Mouse (Mus musculus): ENCODE measurements at regions not wholly inside any gene's neighbourhood (a gene's known extent, or its start where the extent isn't known, plus 50 kb on each side); places are given as distances from the start of the nearest gene placed in this dataset.
A peak's percentile ranks its signal among the peaks of the same experiment; 100 is the strongest.
"Not testable (repeated sequence)": the region's sequence is repeated elsewhere in the genome, so short reads cannot be mapped to it uniquely, and the experiment has no call there.

- no peak for DNase-seq
Observed at GRCm38 (mm10) chr2:181930037-181930436, 60.9 kb upstream of the Gm14496 start.

DNA sequence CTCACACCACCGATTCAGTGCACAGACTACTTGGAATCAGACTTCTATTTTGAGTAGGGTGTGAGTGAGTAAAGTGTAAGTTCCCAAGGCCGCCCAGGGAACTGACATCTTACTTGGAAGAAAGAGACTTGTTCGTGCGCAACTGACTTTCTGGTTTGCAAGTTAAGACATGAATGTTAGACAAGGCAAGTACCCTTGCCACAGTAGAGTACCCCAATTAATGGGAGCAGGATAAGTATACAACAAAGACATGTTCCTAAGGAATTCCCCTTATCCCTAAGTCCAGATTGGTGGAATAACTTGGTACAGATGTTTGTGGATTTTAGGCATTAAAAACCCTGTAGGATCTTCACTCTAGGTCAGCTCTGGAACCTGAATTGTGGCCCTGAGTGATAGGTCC is 60.4 kb upstream of the Gm14496 start:
- DNase-seq: not testable (repeated sequence)

DNA sequence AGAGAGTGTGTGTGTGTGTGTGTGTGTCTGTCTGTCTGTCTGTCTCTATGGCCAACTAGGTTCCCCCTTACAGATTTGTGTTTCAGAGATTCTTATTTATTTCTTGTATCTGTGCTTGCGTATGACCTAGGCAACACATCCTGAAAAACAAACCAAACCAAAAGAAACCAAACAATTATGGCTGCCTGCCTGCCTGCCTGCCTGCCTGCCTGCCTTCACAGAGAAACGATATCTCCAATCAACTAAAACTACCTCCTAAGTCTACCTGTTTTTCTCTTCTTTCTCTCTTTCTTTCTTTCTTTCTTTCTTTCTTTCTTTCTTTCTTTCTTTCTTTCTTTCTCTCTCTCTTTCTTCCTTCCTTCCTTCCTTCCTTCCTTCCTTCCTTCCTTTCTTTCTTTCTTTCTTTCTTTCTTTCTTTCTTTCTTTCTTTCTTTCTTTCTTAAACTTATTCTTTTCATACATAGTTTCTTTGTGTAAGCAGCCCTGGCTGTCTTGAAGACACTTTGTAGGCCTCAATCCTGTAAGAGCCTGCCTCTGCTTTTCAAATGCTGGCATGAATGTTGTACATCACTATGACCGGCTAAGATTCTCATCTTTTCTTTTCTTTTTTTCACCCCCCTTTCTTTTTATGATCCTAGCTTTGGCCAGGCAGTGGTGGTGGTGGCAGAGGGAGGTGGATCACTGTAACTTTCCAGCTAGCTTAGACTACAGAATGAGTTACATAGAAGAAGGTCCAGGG is 59.7 kb upstream of the Gm14496 start:
- peak; percentile 66 for DNase-seq

DNA sequence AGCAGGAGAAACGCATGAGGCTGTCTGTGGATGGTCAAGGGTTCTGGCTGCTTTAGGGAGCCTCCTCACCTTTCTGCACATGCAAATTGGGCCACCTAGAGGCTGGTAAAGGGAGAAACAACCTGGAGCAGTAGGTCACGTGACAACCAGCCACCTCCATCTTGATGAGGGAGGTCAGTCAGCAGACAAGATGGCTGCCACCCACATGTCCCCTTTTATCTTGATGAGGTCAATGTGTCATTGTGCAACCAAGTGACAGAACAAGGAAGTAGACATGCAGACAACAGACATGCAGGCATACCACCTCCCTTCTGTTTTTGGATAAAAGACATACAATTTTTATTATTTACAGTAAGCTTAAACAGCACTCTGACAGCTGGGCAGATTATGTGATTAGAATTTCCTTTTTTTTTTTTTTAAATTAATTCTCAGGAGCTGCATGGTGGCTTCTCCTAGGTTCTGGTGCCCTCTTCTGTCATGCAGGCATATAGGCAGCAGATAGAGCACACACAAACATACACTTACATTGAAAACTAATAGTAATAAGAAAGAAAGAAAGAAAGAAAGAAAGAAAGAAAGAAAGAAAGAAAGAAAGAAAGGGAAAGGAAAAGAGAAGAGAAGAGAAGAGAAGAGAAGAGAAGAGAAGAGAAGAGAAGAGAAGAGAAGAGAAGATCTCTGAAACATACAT is 58.9 kb upstream of the Gm14496 start:
- no peak for DNase-seq

Measured in adrenal gland, postnatal 14 days (tissue).